Mouse (Mus musculus): ENCODE measurements at regions not wholly inside any gene's neighbourhood (a gene's known extent, or its start where the extent isn't known, plus 50 kb on each side); places are given as distances from the start of the nearest gene placed in this dataset.

GRCm38 (mm10) chr11:112861233-112861632 is 79.2 kb downstream of the Sox9 start:
- TF ChIP-seq POLR2A (IDR thresholded peaks at IDR 0.05; ENCODE audit: borderline replicate concordance, extremely low read depth, insufficient read depth, insufficient read length, poor library complexity, severe bottlenecking), result no peak
- TF ChIP-seq CTCF (IDR thresholded peaks at IDR 0.05; ENCODE audit: borderline replicate concordance, extremely low read depth, insufficient read depth, insufficient read length), result no peak
- peak; percentile 17 for DNase-seq (ENCODE audit: low read depth)

GRCm38 (mm10) chr11:112865836-112866235 is 83.8 kb downstream of the Sox9 start:
- DNase-seq (ENCODE audit: low read depth), result no peak
- TF ChIP-seq POLR2A (IDR thresholded peaks at IDR 0.05; ENCODE audit: borderline replicate concordance, extremely low read depth, insufficient read depth, insufficient read length, poor library complexity, severe bottlenecking), result no peak
- no peak for TF ChIP-seq CTCF (IDR thresholded peaks at IDR 0.05; ENCODE audit: borderline replicate concordance, extremely low read depth, insufficient read depth, insufficient read length)

DNA sequence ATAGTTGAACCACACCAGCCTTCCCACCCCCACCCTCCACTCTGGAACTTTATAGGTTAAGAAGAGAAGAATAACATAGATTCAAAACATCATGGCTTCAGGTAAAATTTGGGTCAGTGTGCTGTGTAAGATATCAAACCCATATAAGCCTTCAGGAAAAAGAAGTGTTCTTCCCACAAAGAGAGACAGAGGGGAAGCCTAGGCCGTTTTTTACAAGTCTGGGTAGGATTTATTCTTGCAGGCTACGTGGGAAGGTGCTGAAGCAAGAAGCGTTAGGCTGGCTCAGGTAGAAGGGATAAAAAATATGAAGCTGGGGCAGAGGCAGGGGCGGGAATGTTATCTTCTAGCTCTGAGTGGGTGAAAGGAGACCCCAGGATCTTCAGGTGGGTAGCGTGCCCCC is 87.5 kb downstream of the Sox9 start:
- no peak for DNase-seq (ENCODE audit: low read depth)
- TF ChIP-seq CTCF (IDR thresholded peaks at IDR 0.05; ENCODE audit: borderline replicate concordance, extremely low read depth, insufficient read depth, insufficient read length) (no peak), POLR2A (IDR thresholded peaks at IDR 0.05; ENCODE audit: borderline replicate concordance, extremely low read depth, insufficient read depth, insufficient read length, poor library complexity, severe bottlenecking) (no peak)

GRCm38 (mm10) chr11:112870201-112871035 is 88.4 kb downstream of the Sox9 start:
- DNase-seq (ENCODE audit: low read depth), result peak; percentile 96

GRCm38 (mm10) chr11:112872677-112873367 is 90.8 kb downstream of the Sox9 start:
- DNase-seq (ENCODE audit: low read depth), result peak; percentile 84

More at GRCm38 (mm10) chr11:112870201-112871035, 88.4 kb downstream of the Sox9 start:
- TF ChIP-seq POLR2A (IDR thresholded peaks at IDR 0.05; ENCODE audit: borderline replicate concordance, extremely low read depth, insufficient read depth, insufficient read length, poor library complexity, severe bottlenecking), result 0 out of 2 replicates have a peak, but pooled peaks have one; percentile 8
- TF ChIP-seq CTCF (IDR thresholded peaks at IDR 0.05; ENCODE audit: borderline replicate concordance, extremely low read depth, insufficient read depth, insufficient read length), result no peak

GRCm38 (mm10) chr11:112874239-112874638 is 92.2 kb downstream of the Sox9 start:
- no peak for DNase-seq (ENCODE audit: low read depth)
- TF ChIP-seq POLR2A (IDR thresholded peaks at IDR 0.05; ENCODE audit: borderline replicate concordance, extremely low read depth, insufficient read depth, insufficient read length, poor library complexity, severe bottlenecking), result no peak
- no peak for TF ChIP-seq CTCF (IDR thresholded peaks at IDR 0.05; ENCODE audit: borderline replicate concordance, extremely low read depth, insufficient read depth, insufficient read length)

More at GRCm38 (mm10) chr11:112872677-112873367, 90.8 kb downstream of the Sox9 start:
- TF ChIP-seq POLR2A (IDR thresholded peaks at IDR 0.05; ENCODE audit: borderline replicate concordance, extremely low read depth, insufficient read depth, insufficient read length, poor library complexity, severe bottlenecking) (no peak), CTCF (IDR thresholded peaks at IDR 0.05; ENCODE audit: borderline replicate concordance, extremely low read depth, insufficient read depth, insufficient read length) (no peak)

- no peak for TF ChIP-seq CTCF (IDR thresholded peaks at IDR 0.05; ENCODE audit: borderline replicate concordance, extremely low read depth, insufficient read depth, insufficient read length)
- TF ChIP-seq POLR2A (IDR thresholded peaks at IDR 0.05; ENCODE audit: borderline replicate concordance, extremely low read depth, insufficient read depth, insufficient read length, poor library complexity, severe bottlenecking), result no peak
- peak; percentile 4 for DNase-seq (ENCODE audit: low read depth)
These were observed 94.2 kb downstream of the Sox9 start for GRCm38 (mm10) chr11:112876226-112876625.

DNA sequence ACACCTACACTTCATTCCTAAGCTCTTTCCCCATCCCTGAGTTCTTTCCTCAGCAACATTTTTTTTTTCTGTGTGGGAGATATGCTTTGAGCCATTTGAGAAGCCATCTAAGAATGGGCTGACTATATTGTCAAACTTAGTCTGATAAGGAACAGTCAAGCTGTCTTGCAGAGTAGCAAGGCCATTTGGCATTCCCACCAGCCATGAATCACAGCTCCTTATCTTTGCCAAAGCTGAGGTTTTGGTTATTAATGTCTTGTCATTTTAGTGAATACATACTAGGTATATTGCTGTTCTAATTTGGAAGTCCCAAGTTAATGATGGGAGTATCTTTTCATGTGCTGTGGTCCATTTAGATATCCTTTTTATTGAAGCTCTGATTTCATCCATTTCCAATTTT is 96.4 kb downstream of the Sox9 start:
- DNase-seq (ENCODE audit: low read depth), result no peak
- no peak for TF ChIP-seq POLR2A (IDR thresholded peaks at IDR 0.05; ENCODE audit: borderline replicate concordance, extremely low read depth, insufficient read depth, insufficient read length, poor library complexity, severe bottlenecking)
- no peak for TF ChIP-seq CTCF (IDR thresholded peaks at IDR 0.05; ENCODE audit: borderline replicate concordance, extremely low read depth, insufficient read depth, insufficient read length)

GRCm38 (mm10) chr11:112880736-112881135 is 98.7 kb downstream of the Sox9 start:
- TF ChIP-seq POLR2A (IDR thresholded peaks at IDR 0.05; ENCODE audit: borderline replicate concordance, extremely low read depth, insufficient read depth, insufficient read length, poor library complexity, severe bottlenecking) (no peak), CTCF (IDR thresholded peaks at IDR 0.05; ENCODE audit: borderline replicate concordance, extremely low read depth, insufficient read depth, insufficient read length) (no peak)

DNA sequence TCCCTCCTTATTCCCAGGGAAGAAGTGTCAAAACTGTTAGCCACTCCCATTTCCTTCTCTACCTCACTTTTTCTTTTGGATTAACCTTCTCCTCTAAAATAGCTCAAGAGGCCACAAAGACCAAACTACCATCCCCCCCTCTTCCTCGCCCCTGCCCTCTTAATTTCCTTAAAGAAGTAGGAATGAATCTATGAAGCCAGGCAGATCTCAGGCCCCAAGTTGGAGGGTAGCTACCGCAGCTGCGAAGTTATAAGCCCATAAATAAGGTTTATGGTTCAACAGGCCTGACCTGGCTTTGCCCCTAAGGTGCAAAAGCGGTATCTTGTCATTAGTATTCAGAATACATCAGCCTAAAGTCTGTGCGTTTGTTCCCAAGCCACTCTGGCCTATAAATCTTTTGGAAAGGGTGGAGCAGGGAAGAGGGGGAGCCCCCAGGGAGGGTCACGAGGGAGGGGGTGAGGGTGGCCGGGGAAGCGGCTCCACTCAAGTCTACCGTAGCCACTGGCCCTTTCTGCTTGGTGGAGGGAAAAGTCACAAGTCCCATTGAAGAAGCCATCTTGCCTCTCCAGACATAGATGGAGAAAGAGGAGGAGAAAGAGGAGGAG is 103.4 kb downstream of the Sox9 start:
- no peak for DNase-seq (ENCODE audit: low read depth)

More at GRCm38 (mm10) chr11:112880736-112881135, 98.7 kb downstream of the Sox9 start:
- DNase-seq (ENCODE audit: low read depth), result no peak

GRCm38 (mm10) chr11:112886139-112886538 is 104.1 kb downstream of the Sox9 start:
- DNase-seq (ENCODE audit: low read depth), result no peak
- no peak for TF ChIP-seq POLR2A (IDR thresholded peaks at IDR 0.05; ENCODE audit: borderline replicate concordance, extremely low read depth, insufficient read depth, insufficient read length, poor library complexity, severe bottlenecking)

More for the DNA sequence above, 103.4 kb downstream of the Sox9 start:
- TF ChIP-seq POLR2A (IDR thresholded peaks at IDR 0.05; ENCODE audit: borderline replicate concordance, extremely low read depth, insufficient read depth, insufficient read length, poor library complexity, severe bottlenecking), result no peak
- TF ChIP-seq CTCF (IDR thresholded peaks at IDR 0.05; ENCODE audit: borderline replicate concordance, extremely low read depth, insufficient read depth, insufficient read length), result no peak

Measured in brain, embryonic 14.5 days (tissue).